Mouse (Mus musculus): ENCODE results near the gene Dgat2.

Dgat2 gene

GRCm38 (mm10) chr7:99160995-99161394 lies 21.5 kb downstream of the Dgat2 start:
- no peak for DNase-seq

- DNase-seq: no peak
Measured at GRCm38 (mm10) chr7:99159446-99159845, 23.1 kb downstream of the Dgat2 start.

GRCm38 (mm10) chr7:99158904-99159303 lies 23.6 kb downstream of the Dgat2 start:
- DNase-seq: no peak

- DNase-seq: no peak
Measured at GRCm38 (mm10) chr7:99158011-99158410, 24.5 kb downstream of the Dgat2 start.

- DNase-seq: no peak
Measured at GRCm38 (mm10) chr7:99156737-99157136, 25.8 kb downstream of the Dgat2 start.

- DNase-seq: no peak
Measured at GRCm38 (mm10) chr7:99155311-99156289, 26.9 kb downstream of the Dgat2 start.

- DNase-seq: no peak
Measured at GRCm38 (mm10) chr7:99154648-99155151, 27.8 kb downstream of the Dgat2 start.

- DNase-seq: no peak
Measured at GRCm38 (mm10) chr7:99153686-99154202, 28.8 kb downstream of the Dgat2 start.

GRCm38 (mm10) chr7:99152756-99153155 lies 29.8 kb downstream of the Dgat2 start:
- no peak for DNase-seq

- DNase-seq: peak; percentile 93
Measured at GRCm38 (mm10) chr7:99151342-99151741, 31.2 kb downstream of the Dgat2 start.

GRCm38 (mm10) chr7:99149017-99149416 lies 33.5 kb downstream of the Dgat2 start:
- no peak for DNase-seq

GRCm38 (mm10) chr7:99147494-99147893 lies 35.0 kb downstream of the Dgat2 start:
- DNase-seq: no peak

- no peak for DNase-seq
Measured at GRCm38 (mm10) chr7:99146906-99147305, 35.6 kb downstream of the Dgat2 start.

GRCm38 (mm10) chr7:99146011-99146410 lies 36.5 kb downstream of the Dgat2 start:
- DNase-seq: no peak

GRCm38 (mm10) chr7:99144616-99145015 lies 37.9 kb downstream of the Dgat2 start:
- DNase-seq: no peak

GRCm38 (mm10) chr7:99143244-99143643 lies 39.3 kb downstream of the Dgat2 start:
- DNase-seq: no peak

- DNase-seq: peak; percentile 40
Measured at GRCm38 (mm10) chr7:99141919-99142606, 40.5 kb downstream of the Dgat2 start.

- DNase-seq: peak; percentile 100
Measured at GRCm38 (mm10) chr7:99140984-99141918, 41.3 kb downstream of the Dgat2 start, which contains the start of gene Uvrag. Uvrag (minus strand) TSS chr7:99141141.

- no peak for DNase-seq
Measured at GRCm38 (mm10) chr7:99140511-99140910, 42.0 kb downstream of the Dgat2 start.

GRCm38 (mm10) chr7:99139841-99140491 lies 42.6 kb downstream of the Dgat2 start:
- no peak for DNase-seq

GRCm38 (mm10) chr7:99137541-99137940 lies 45.0 kb downstream of the Dgat2 start:
- DNase-seq: no peak

GRCm38 (mm10) chr7:99136789-99137188 lies 45.7 kb downstream of the Dgat2 start:
- no peak for DNase-seq

All from cerebellum, adult 9-11 months (tissue).